Mouse (Mus musculus): ENCODE measurements around the gene Abcf1. TPM values are rescaled to one million over a fixed set of nuclear protein-coding genes. Genes with fewer than 3 reads are reported as not detected.

Abcf1 gene
- polyA plus RNA-seq, 1 experiment from 2014 or later = 78.6 TPM

GRCm38 (mm10) chr17:35922566-35922965, 47.0 kb downstream of the Abcf1 start:
- no peak for TF ChIP-seq CTCF (IDR thresholded peaks at IDR 0.05; ENCODE audit: low read depth)
- H3K9ac ChIP-seq (ENCODE audit: low read depth, low read length) = no peak overlapping the region
- H3K4me2 ChIP-seq (ENCODE audit: low read length) = no peak overlapping the region

GRCm38 (mm10) chr17:35921710-35922109, 47.9 kb downstream of the Abcf1 start:
- Histone ChIP-seq H3K4me1 (replicated peaks; ENCODE audit: insufficient read depth, low read length) (peaks cover 18% of the 10 kb centered on the region; the same call in 1 of the 2 replicates), H3K27ac (0 out of 2 replicates have a peak overlapping the region, but pooled peaks have one; percentile 0), H3K9ac (ENCODE audit: low read depth, low read length) (no peak overlapping the region), H3K4me3 (replicated peaks; ENCODE audit: low read depth, low read length) (no peak overlapping the region), H3K27me3 (ENCODE audit: insufficient read depth, low read length) (no peaks in the 10 kb centered on the region), H3K4me2 (ENCODE audit: low read length) (no peak overlapping the region), H3K36me3 (ENCODE audit: insufficient read depth, low read length) (peaks cover 32% of the 10 kb centered on the region), H3K9me3 (replicated peaks; ENCODE audit: low read length) (no peaks in the 10 kb centered on the region)
- WGBS = 72% methylated on average over 4 of the region's 4 CpGs
- no peak for ATAC-seq (replicated peaks; ENCODE audit: low FRiP score, low read depth)
- no peak for DNase-seq (ENCODE audit: low spot score)
- TF ChIP-seq CTCF (IDR thresholded peaks at IDR 0.05; ENCODE audit: low read depth) = no peak

More at GRCm38 (mm10) chr17:35922566-35922965, 47.0 kb downstream of the Abcf1 start:
- Histone ChIP-seq H3K27ac (no peak overlapping the region), H3K4me3 (replicated peaks; ENCODE audit: low read depth, low read length) (no peak overlapping the region), H3K27me3 (ENCODE audit: insufficient read depth, low read length) (no peaks in the 10 kb centered on the region), H3K4me1 (replicated peaks; ENCODE audit: insufficient read depth, low read length) (peaks cover 18% of the 10 kb centered on the region; the same call in 1 of the 2 replicates), H3K9me3 (replicated peaks; ENCODE audit: low read length) (no peaks in the 10 kb centered on the region), H3K36me3 (ENCODE audit: insufficient read depth, low read length) (peaks cover 37% of the 10 kb centered on the region)
- DNase-seq (ENCODE audit: low spot score) = no peak
- 86% methylated on average over 3 of the region's 3 CpGs for WGBS
- ATAC-seq (replicated peaks; ENCODE audit: low FRiP score, low read depth) = no peak

- no peaks in the 10 kb centered on the region for H3K9me3 ChIP-seq (replicated peaks; ENCODE audit: low read length)
- no peak overlapping the region for H3K4me2 ChIP-seq (ENCODE audit: low read length)
- ATAC-seq (replicated peaks; ENCODE audit: low FRiP score, low read depth) (no peak), DNase-seq (ENCODE audit: low spot score) (peak; percentile 85)
- H3K27me3 ChIP-seq (ENCODE audit: insufficient read depth, low read length) = no peaks in the 10 kb centered on the region
- no peak overlapping the region for H3K9ac ChIP-seq (ENCODE audit: low read depth, low read length)
- H3K27ac ChIP-seq = peak overlapping the region; percentile 33; the same call in 1 of the 2 replicates
- peak; percentile 79 for TF ChIP-seq CTCF (IDR thresholded peaks at IDR 0.05; ENCODE audit: low read depth)
- no peak overlapping the region for H3K4me3 ChIP-seq (replicated peaks; ENCODE audit: low read depth, low read length)
- H3K4me1 ChIP-seq (replicated peaks; ENCODE audit: insufficient read depth, low read length) = peaks cover 18% of the 10 kb centered on the region; the same call in 1 of the 2 replicates
- peaks cover 25% of the 10 kb centered on the region for H3K36me3 ChIP-seq (ENCODE audit: insufficient read depth, low read length)
- 66% methylated on average over 5 of the region's 5 CpGs for WGBS
These were observed 48.5 kb downstream of the Abcf1 start for GRCm38 (mm10) chr17:35920862-35921562.

GRCm38 (mm10) chr17:35920384-35920783, 49.2 kb downstream of the Abcf1 start:
- Histone ChIP-seq H3K4me1 (replicated peaks; ENCODE audit: insufficient read depth, low read length) (peaks cover 20% of the 10 kb centered on the region; the same call in 1 of the 2 replicates), H3K9ac (ENCODE audit: low read depth, low read length) (no peak overlapping the region), H3K27ac (peak overlapping the region; percentile 98; the same call in 1 of the 2 replicates), H3K4me3 (replicated peaks; ENCODE audit: low read depth, low read length) (no peak overlapping the region), H3K9me3 (replicated peaks; ENCODE audit: low read length) (no peaks in the 10 kb centered on the region), H3K4me2 (ENCODE audit: low read length) (no peak overlapping the region), H3K36me3 (ENCODE audit: insufficient read depth, low read length) (peaks cover 23% of the 10 kb centered on the region), H3K27me3 (ENCODE audit: insufficient read depth, low read length) (no peaks in the 10 kb centered on the region)
- TF ChIP-seq CTCF (IDR thresholded peaks at IDR 0.05; ENCODE audit: low read depth) = no peak
- no peak for DNase-seq (ENCODE audit: low spot score)
- WGBS = 89% methylated on average over 1 of the region's 1 CpGs
- ATAC-seq (replicated peaks; ENCODE audit: low FRiP score, low read depth) = no peak

- Histone ChIP-seq H3K27ac (peak overlapping the region; percentile 98), H3K4me3 (replicated peaks; ENCODE audit: low read depth, low read length) (peak overlapping the region; percentile 66; the same call in 1 of the 2 replicates), H3K9ac (ENCODE audit: low read depth, low read length) (peak overlapping the region; percentile 96; the same call in 1 of the 2 replicates), H3K27me3 (ENCODE audit: insufficient read depth, low read length) (no peaks in the 10 kb centered on the region), H3K4me2 (ENCODE audit: low read length) (peak overlapping the region; percentile 65), H3K4me1 (replicated peaks; ENCODE audit: insufficient read depth, low read length) (peaks cover 22% of the 10 kb centered on the region; the same call in 1 of the 2 replicates), H3K36me3 (ENCODE audit: insufficient read depth, low read length) (peaks cover 18% of the 10 kb centered on the region; the same call in 1 of the 2 replicates), H3K9me3 (replicated peaks; ENCODE audit: low read length) (no peaks in the 10 kb centered on the region)
- DNase-seq (ENCODE audit: low spot score) (peak; percentile 40), ATAC-seq (replicated peaks; ENCODE audit: low FRiP score, low read depth) (no peak)
- TF ChIP-seq CTCF (IDR thresholded peaks at IDR 0.05; ENCODE audit: low read depth) = no peak
- whole genome bisulfite sequencing = 34% methylated on average over 6 of the region's 6 CpGs
These were observed 49.7 kb downstream of the Abcf1 start for GRCm38 (mm10) chr17:35919864-35920301.

- WGBS = 6% methylated on average over 7 of the region's 7 CpGs
These were observed 50.4 kb downstream of the Abcf1 start for GRCm38 (mm10) chr17:35919060-35919715.

More at GRCm38 (mm10) chr17:35919060-35919715, 50.4 kb downstream of the Abcf1 start:
- Histone ChIP-seq H3K27me3 (ENCODE audit: insufficient read depth, low read length) (no peaks in the 10 kb centered on the region), H3K9me3 (replicated peaks; ENCODE audit: low read length) (no peaks in the 10 kb centered on the region), H3K4me1 (replicated peaks; ENCODE audit: insufficient read depth, low read length) (peaks cover 22% of the 10 kb centered on the region; the same call in 1 of the 2 replicates), H3K36me3 (ENCODE audit: insufficient read depth, low read length) (peaks cover 16% of the 10 kb centered on the region; the same call in 1 of the 2 replicates), H3K27ac (peak overlapping the region; percentile 98), H3K4me2 (ENCODE audit: low read length) (peak overlapping the region; percentile 65), H3K9ac (ENCODE audit: low read depth, low read length) (peak overlapping the region; percentile 96), H3K4me3 (replicated peaks; ENCODE audit: low read depth, low read length) (peak overlapping the region; percentile 66)
- ATAC-seq (replicated peaks; ENCODE audit: low FRiP score, low read depth) (peak; percentile 36), DNase-seq (ENCODE audit: low spot score) (peak; percentile 99)
- no peak for TF ChIP-seq CTCF (IDR thresholded peaks at IDR 0.05; ENCODE audit: low read depth)
